Mouse (Mus musculus) liver, embryonic 14.5 days (tissue): ENCODE data around the gene Dixdc1. TPM values are rescaled to one million over a fixed set of nuclear protein-coding genes. Genes with fewer than 3 reads are reported as not detected.
A peak's percentile ranks its signal among the peaks of the same experiment; 100 is the strongest.

ENCODE experiments used
- ATAC-seq: fragments of 200-750 bp; cut with Nextera tagmentation; 2 replicates; pipeline ENCODE4 v1.8.0; 2017; ENCODE audit warnings: moderate number of reproducible peaks, mild to moderate bottlenecking, moderate library complexity; ENCODE audit not compliant: insufficient read depth
- DNase-seq, 3 experiments: peaks; one replicate each; pipeline ENCODE4 v3.0.0-alpha.2; 2012 to 2013; ENCODE audit warnings: low read depth in 3 of 3, low spot score in 3 of 3
- H3K27ac ChIP-seq: fragments of 300-500 bp; sonication (generic); 2 replicates; pipeline ENCODE4 v1.5.1; 2014; ENCODE audit warnings: moderate library complexity, mild to moderate bottlenecking, control low read depth, inconsistent platforms
- H3K27me3 ChIP-seq: fragments of 300-500 bp; sonication (generic); 2 replicates; pipeline ENCODE4 v1.6.1; 2014; ENCODE audit warnings: mild to moderate bottlenecking, low read length, moderate library complexity; ENCODE audit not compliant: control insufficient read depth, insufficient read depth
- H3K36me3 ChIP-seq: fragments of 300-500 bp; sonication (generic); replicated peaks from 2 replicates; pipeline ENCODE4 v1.6.1; 2014; ENCODE audit warnings: low read depth; ENCODE audit not compliant: control insufficient read depth, insufficient read depth
- H3K4me1 ChIP-seq, 2 experiments: fragments of 200-500 bp in 1 of 2; fragments of 300-500 bp in 1 of 2; sonication (generic) in 1 of 2; replicated peaks; 2 replicates each; pipeline ENCODE4 v1.6.1; 2012 to 2014; ENCODE audit warnings: antibody characterized with exemption in 1 of 2, inconsistent platforms in 1 of 2, low read length in 1 of 2; ENCODE audit not compliant: control insufficient read depth in 2 of 2, insufficient read depth in 2 of 2
- H3K4me2 ChIP-seq: fragments of 300-500 bp; sonication (generic); 2 replicates; pipeline ENCODE4 v1.6.1; 2014; ENCODE audit warnings: low read depth, mild to moderate bottlenecking, control low read depth, moderate library complexity
- H3K4me3 ChIP-seq, 2 experiments: fragments of 200-500 bp in 1 of 2; fragments of 300-500 bp in 1 of 2; sonication (generic) in 1 of 2; 2 replicates each; pipeline ENCODE4 v1.5.1; 2012 to 2014; ENCODE audit warnings: low read depth in 2 of 2, low read length in 2 of 2, mild to moderate bottlenecking in 2 of 2, control low read depth in 1 of 2, inconsistent platforms in 1 of 2, moderate library complexity in 1 of 2; ENCODE audit not compliant: insufficient read depth in 1 of 2
- H3K9ac ChIP-seq: fragments of 300-500 bp; sonication (generic); replicated peaks from 2 replicates; pipeline ENCODE4 v1.6.1; 2014; ENCODE audit warnings: mild to moderate bottlenecking, control low read depth, moderate library complexity
- H3K9me3 ChIP-seq: fragments of 300-500 bp; sonication (generic); 2 replicates; pipeline ENCODE4 v1.6.1; 2016; ENCODE audit warnings: low read length, mixed read lengths; ENCODE audit not compliant: control insufficient read depth
- CTCF ChIP-seq: IDR thresholded peaks from 2 replicates; pipeline ENCODE4 v1.5.1; 2016; ENCODE audit warnings: antibody characterized with exemption, low read depth, control low read depth
- EP300 ChIP-seq: IDR thresholded peaks from 2 replicates; pipeline ENCODE4 v1.6.1; 2016; ENCODE audit warnings: antibody characterized with exemption, low read depth
- WGBS: fragments of 180-500 bp; shearing (Covaris S2); extraction: QIAGEN DNeasy Blood & Tissue Kit; methylation state at CpG from one replicate; pipeline ENCODE4 v1.1.7; 2014; ENCODE audit not compliant: insufficient replicate concordance; 5-methylcytosine and 5-hydroxymethylcytosine counted together
- polyA plus RNA-seq, 2 experiments: library from polyadenylated mRNA; depleted of rRNA in 1 of 2; stranded (reverse) in 1 of 2; unstranded in 1 of 2; fragments of >200 nt; fragmentation: Nextera tagmentation in 1 of 2; extraction: Ambion mirVana in 1 of 2; gene quantifications; 2 replicates each; pipeline versions ENCODE4 v1.2.1 to v1.2.3; 2012 to 2014

Gene Dixdc1
- polyA plus RNA-seq, 2 experiments: 0.56 to 0.84 TPM

GRCm38 (mm10) chr9:50718878-50719277, 20.4 kb downstream of the Dixdc1 start:
- ATAC-seq (no peak), DNase-seq (no peak)
- Histone ChIP-seq H3K9me3 (no peaks in the 10 kb centered on the region), H3K4me3 (no peak overlapping the region), H3K4me1 (no peaks in the 10 kb centered on the region), H3K27ac (no peak overlapping the region), H3K36me3 (no peaks in the 10 kb centered on the region), H3K9ac (no peak overlapping the region), H3K27me3 (no peaks in the 10 kb centered on the region; the same call in 1 of the 2 replicates), H3K4me2 (no peak overlapping the region)
- no peak for TF ChIP-seq CTCF
- TF ChIP-seq EP300: no peak
- WGBS: 53% methylated on average over 4 of the region's 4 CpGs

DNA sequence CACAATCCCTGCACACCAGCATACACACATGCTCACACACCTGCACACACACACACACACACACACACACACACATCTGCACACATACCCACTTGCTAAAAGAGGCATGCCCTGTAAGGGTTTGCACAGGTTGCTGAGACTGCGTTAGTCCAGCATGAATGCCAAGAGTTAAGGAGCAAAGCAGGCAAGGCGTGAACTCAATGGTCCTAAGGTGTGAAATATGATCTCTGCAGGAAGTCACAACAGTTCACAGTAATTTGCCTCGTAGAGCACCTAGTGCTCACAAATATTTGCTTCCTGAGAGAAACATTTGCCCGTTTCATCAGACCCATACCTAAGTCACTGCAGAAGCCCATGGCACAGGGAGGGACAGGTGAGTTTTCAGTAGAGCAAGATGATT, 25.1 kb downstream of the Dixdc1 start:
- Histone ChIP-seq H3K4me2 (no peak overlapping the region), H3K27ac (no peak overlapping the region)
- 41% methylated on average over 4 of the region's 4 CpGs for WGBS

GRCm38 (mm10) chr9:50711337-50711736, 28.0 kb downstream of the Dixdc1 start:
- Histone ChIP-seq H3K9me3 (no peaks in the 10 kb centered on the region), H3K27ac (no peak overlapping the region), H3K36me3 (no peaks in the 10 kb centered on the region), H3K4me2 (no peak overlapping the region), H3K9ac (no peak overlapping the region), H3K4me1 (no peaks in the 10 kb centered on the region), H3K4me3 (no peak overlapping the region), H3K27me3 (no peaks in the 10 kb centered on the region)
- WGBS: 49% methylated on average over 4 of the region's 4 CpGs
- no peak for DNase-seq
- no peak for ATAC-seq
- TF ChIP-seq CTCF: no peak
- no peak for TF ChIP-seq EP300

More for the DNA sequence above, 25.1 kb downstream of the Dixdc1 start:
- Histone ChIP-seq H3K36me3 (no peaks in the 10 kb centered on the region), H3K4me1 (no peaks in the 10 kb centered on the region), H3K9me3 (no peaks in the 10 kb centered on the region), H3K9ac (no peak overlapping the region), H3K27me3 (no peaks in the 10 kb centered on the region), H3K4me3 (no peak overlapping the region)
- ATAC-seq: no peak
- TF ChIP-seq EP300 (no peak), CTCF (no peak)
- no peak for DNase-seq

DNA sequence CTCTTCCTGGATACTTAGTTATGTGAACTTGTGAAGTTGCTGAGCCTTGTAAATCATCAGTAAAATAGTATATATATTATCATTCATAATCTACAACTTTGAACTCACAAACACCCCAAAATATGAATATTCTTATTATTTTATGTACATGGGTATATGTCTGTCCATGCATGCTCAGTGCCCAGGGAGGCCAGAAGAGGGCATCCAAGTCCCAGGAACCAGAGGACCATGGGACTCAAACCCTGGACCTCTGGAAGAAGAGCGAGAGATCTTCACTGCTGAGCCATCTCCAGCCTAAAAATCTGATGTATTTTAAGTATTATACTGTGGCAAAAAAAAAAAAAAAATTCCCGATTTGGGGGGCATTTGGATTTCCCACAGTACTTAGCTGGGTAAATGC, 30.2 kb downstream of the Dixdc1 start:
- 17% methylated on average over 2 of the region's 2 CpGs for WGBS
- Histone ChIP-seq H3K9ac (no peak overlapping the region), H3K27me3 (no peaks in the 10 kb centered on the region), H3K4me2 (no peak overlapping the region), H3K4me1 (no peaks in the 10 kb centered on the region), H3K9me3 (no peaks in the 10 kb centered on the region), H3K27ac (no peak overlapping the region), H3K4me3 (no peak overlapping the region), H3K36me3 (no peaks in the 10 kb centered on the region)
- no peak for ATAC-seq
- TF ChIP-seq EP300 (no peak), CTCF (peak; percentile 51; the same call in 1 of the 2 replicates)
- no peak for DNase-seq

DNA sequence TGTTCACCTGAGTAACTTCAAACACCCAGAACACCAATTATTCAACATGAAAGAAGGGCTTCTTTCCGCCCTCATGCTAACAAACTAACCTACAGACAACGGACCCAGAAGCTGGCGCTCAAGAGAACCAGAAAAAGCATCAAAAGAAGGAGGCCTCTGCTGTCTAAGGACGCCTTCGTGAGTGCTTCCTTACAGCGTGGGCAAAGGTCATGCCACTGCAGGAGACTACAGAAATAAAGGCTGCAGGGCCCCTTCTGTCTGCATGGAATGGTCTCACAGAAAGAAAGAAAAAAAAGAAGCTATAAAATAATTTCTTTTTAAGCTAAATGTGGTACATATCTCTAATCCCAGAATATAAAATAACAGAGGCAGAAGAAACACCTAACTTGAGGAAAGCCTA, 34.4 kb downstream of the Dixdc1 start:
- Histone ChIP-seq H3K36me3 (no peaks in the 10 kb centered on the region), H3K27me3 (peaks cover 11% of the 10 kb centered on the region), H3K27ac (no peak overlapping the region), H3K4me3 (no peak overlapping the region), H3K4me1 (peaks cover 0 to 8% of the 10 kb centered on the region in 2 experiments; a peak in 1 of 4 replicates), H3K9ac (no peak overlapping the region), H3K9me3 (no peaks in the 10 kb centered on the region), H3K4me2 (no peak overlapping the region)
- DNase-seq (no peak), ATAC-seq (no peak)
- TF ChIP-seq EP300 (no peak), CTCF (no peak)
- 60% methylated on average over 6 of the region's 6 CpGs for WGBS
